Mouse (Mus musculus): ENCODE data around the gene Ift88. TPM values are rescaled to one million over a fixed set of nuclear protein-coding genes. Genes with fewer than 3 reads are reported as not detected.

The Ift88 gene
- 1.7 and 3.1 TPM in 2 replicates for polyA plus RNA-seq (2012; rRNA removed)

- DNase-seq (ENCODE audit: low read depth, low spot score), result peak; percentile 78
- 2% methylated on average over 42 of the region's 42 CpGs for WGBS
Measured at GRCm38 (mm10) chr14:57423432-57424211, at the start of gene Ift88. Gene Ift88 (plus strand): TSS chr14:57424062.

- 48% methylated on average over 9 of the region's 9 CpGs for WGBS
Measured at GRCm38 (mm10) chr14:57375205-57375604, 48.7 kb upstream of the Ift88 start.

GRCm38 (mm10) chr14:57376016-57376415 is 47.8 kb upstream of the Ift88 start:
- WGBS, result 73% methylated on average over 8 of the region's 8 CpGs
- DNase-seq (ENCODE audit: low read depth, low spot score), result no peak

More at GRCm38 (mm10) chr14:57375205-57375604, 48.7 kb upstream of the Ift88 start:
- no peak for DNase-seq (ENCODE audit: low read depth, low spot score)

- 52% methylated on average over 9 of the region's 9 CpGs for WGBS
Measured at GRCm38 (mm10) chr14:57376956-57377355, 46.9 kb upstream of the Ift88 start.

GRCm38 (mm10) chr14:57377531-57377930 is 46.3 kb upstream of the Ift88 start:
- 88% methylated on average over 5 of the region's 5 CpGs for WGBS
- no peak for DNase-seq (ENCODE audit: low read depth, low spot score)

More at GRCm38 (mm10) chr14:57376956-57377355, 46.9 kb upstream of the Ift88 start:
- DNase-seq (ENCODE audit: low read depth, low spot score), result no peak

GRCm38 (mm10) chr14:57385667-57386066 is 38.2 kb upstream of the Ift88 start:
- WGBS, result 48% methylated on average over 5 of the region's 5 CpGs
- no peak for DNase-seq (ENCODE audit: low read depth, low spot score)

- no peak for DNase-seq (ENCODE audit: low read depth, low spot score)
- WGBS, result 44% methylated on average over 14 of the region's 14 CpGs
Measured at GRCm38 (mm10) chr14:57386758-57387561, 36.9 kb upstream of the Ift88 start.

GRCm38 (mm10) chr14:57391621-57392020 is 32.2 kb upstream of the Ift88 start:
- no peak for DNase-seq (ENCODE audit: low read depth, low spot score)
- 55% methylated on average over 4 of the region's 4 CpGs for WGBS

GRCm38 (mm10) chr14:57392278-57392677 is 31.6 kb upstream of the Ift88 start:
- DNase-seq (ENCODE audit: low read depth, low spot score), result peak; percentile 75
- WGBS, result 23% methylated on average over 5 of the region's 5 CpGs

- 33% methylated on average over 2 of the region's 2 CpGs for WGBS
- DNase-seq (ENCODE audit: low read depth, low spot score), result peak; percentile 66
Measured at GRCm38 (mm10) chr14:57395470-57395869, 28.4 kb upstream of the Ift88 start.

- no peak for DNase-seq (ENCODE audit: low read depth, low spot score)
- 43% methylated on average over 5 of the region's 5 CpGs for WGBS
Measured at GRCm38 (mm10) chr14:57397221-57397620, 26.6 kb upstream of the Ift88 start.

- DNase-seq (ENCODE audit: low read depth, low spot score), result peak; percentile 82
- 2% methylated on average over 43 of the region's 43 CpGs for WGBS
Measured at GRCm38 (mm10) chr14:57398065-57398757, 25.7 kb upstream of the Ift88 start, which contains the start of gene Cryl1. Gene Cryl1 (minus strand): TSS chr14:57398529.

GRCm38 (mm10) chr14:57398813-57399427 is 24.9 kb upstream of the Ift88 start:
- DNase-seq (ENCODE audit: low read depth, low spot score), result no peak
- 3% methylated on average over 13 of the region's 13 CpGs for WGBS

- no peak for DNase-seq (ENCODE audit: low read depth, low spot score)
Measured at GRCm38 (mm10) chr14:57402815-57403214, 21.0 kb upstream of the Ift88 start.

- 15% methylated on average over 12 of the region's 12 CpGs for WGBS
- DNase-seq (ENCODE audit: low read depth, low spot score), result no peak
Measured at GRCm38 (mm10) chr14:57407039-57407987, 16.5 kb upstream of the Ift88 start.

GRCm38 (mm10) chr14:57408100-57408499 is 15.8 kb upstream of the Ift88 start:
- DNase-seq (ENCODE audit: low read depth, low spot score), result no peak
- 79% methylated on average over 8 of the region's 8 CpGs for WGBS

- DNase-seq (ENCODE audit: low read depth, low spot score), result no peak
- WGBS, result 9% methylated on average over 6 of the region's 6 CpGs
Measured at GRCm38 (mm10) chr14:57409106-57409505, 14.8 kb upstream of the Ift88 start.

- no peak for DNase-seq (ENCODE audit: low read depth, low spot score)
- WGBS, result 54% methylated on average over 7 of the region's 7 CpGs
Measured at GRCm38 (mm10) chr14:57412166-57412565, 11.7 kb upstream of the Ift88 start.

GRCm38 (mm10) chr14:57417187-57417586 is 6.7 kb upstream of the Ift88 start:
- WGBS, result 41% methylated on average over 2 of the region's 2 CpGs
- DNase-seq (ENCODE audit: low read depth, low spot score), result no peak

Data from large intestine, adult 2 months (tissue).